Mouse (Mus musculus) CH12.LX (cell line): ENCODE results near the gene Pax6. TPM values are rescaled to one million over a fixed set of nuclear protein-coding genes. Genes with fewer than 3 reads are reported as not detected.

Source experiments
- DNase-seq: peaks from one replicate; pipeline ENCODE4 v3.0.0-alpha.2; 2013; ENCODE audit errors: extremely low read depth
- H3K27ac ChIP-seq: 2 replicates; pipeline ENCODE4 v1.5.1; 2012; ENCODE audit warnings: low read depth, mild to moderate bottlenecking, control low read depth, moderate library complexity; ENCODE audit not compliant: insufficient read depth
- H3K27me3 ChIP-seq: replicated peaks from 2 replicates; pipeline ENCODE3; 2012; ENCODE audit warnings: inconsistent platforms
- H3K36me3 ChIP-seq, 2 experiments: replicated peaks in 1 of 2; 2 replicates each; pipeline versions ENCODE3 to v1.6.1; 2012; ENCODE audit warnings: inconsistent platforms in 1 of 2, low read length in 1 of 2, mild to moderate bottlenecking in 1 of 2, mixed read lengths in 1 of 2, moderate library complexity in 1 of 2; ENCODE audit not compliant: control insufficient read depth in 1 of 2, insufficient read depth in 1 of 2
- H3K4me1 ChIP-seq, 2 experiments: 2 replicates each; pipeline ENCODE4 v1.6.1; 2012; ENCODE audit warnings: inconsistent platforms in 1 of 2, moderate library complexity in 1 of 2; ENCODE audit not compliant: insufficient read depth in 2 of 2, control insufficient read depth in 1 of 2
- H3K4me2 ChIP-seq: 2 replicates; pipeline ENCODE4 v1.6.1; 2012; ENCODE audit warnings: low read depth, mild to moderate bottlenecking, control low read depth; ENCODE audit not compliant: poor library complexity, insufficient read depth, severe bottlenecking
- H3K4me3 ChIP-seq, 3 experiments: fragments of 150-350 bp in 1 of 3; sonication (generic) in 1 of 3; replicated peaks in 1 of 3; 2 replicates each; pipeline versions ENCODE3 to v1.5.1; 2011 to 2012; ENCODE audit warnings: low read depth in 2 of 3, low read length in 2 of 3, mild to moderate bottlenecking in 2 of 3, moderate library complexity in 2 of 3, control low read depth in 1 of 3, improper control_type of control experiment in 1 of 3, inconsistent platforms in 1 of 3, mixed read lengths in 1 of 3; ENCODE audit not compliant: poor library complexity in 1 of 3
- H3K79me2 ChIP-seq: replicated peaks from 2 replicates; pipeline ENCODE4 v1.6.1; 2012; ENCODE audit warnings: mild to moderate bottlenecking, moderate library complexity; ENCODE audit not compliant: control insufficient read depth, poor library complexity, insufficient read depth, severe bottlenecking; ENCODE audit errors: extremely low read depth
- H3K9ac ChIP-seq: 2 replicates; pipeline ENCODE4 v1.6.1; 2012; ENCODE audit warnings: low read depth, mild to moderate bottlenecking, control low read depth, moderate library complexity; ENCODE audit not compliant: insufficient read depth
- H3K9me3 ChIP-seq: replicated peaks from 2 replicates; pipeline ENCODE3; 2012; ENCODE audit warnings: low read length, inconsistent platforms, mixed read lengths
- CHD2 ChIP-seq: IDR thresholded peaks from 2 replicates; pipeline ENCODE4 v1.6.1; 2011; ENCODE audit warnings: low read length, improper control_type of control experiment
- CTCF ChIP-seq, 2 experiments: IDR thresholded peaks in 1 of 2; conservative IDR thresholded peaks in 1 of 2; 2 replicates each; pipeline ENCODE4 v1.5.1; 2011 to 2012; ENCODE audit warnings: low read depth in 2 of 2, low read length in 2 of 2, improper control_type of control experiment in 1 of 2, inconsistent platforms in 1 of 2, mild to moderate bottlenecking in 1 of 2, moderate library complexity in 1 of 2
- ETS1 ChIP-seq: conservative IDR thresholded peaks from 2 replicates; pipeline ENCODE4 v1.6.1; 2012; ENCODE audit warnings: low read depth, mild to moderate bottlenecking, inconsistent platforms, low read length, improper control_type of control experiment, moderate library complexity
- GABPA ChIP-seq: IDR thresholded peaks from 2 replicates; pipeline ENCODE4 v1.6.1; 2012; ENCODE audit warnings: low read depth, low read length, improper control_type of control experiment, inconsistent platforms; ENCODE audit not compliant: insufficient replicate concordance
- IRF4 ChIP-seq: IDR thresholded peaks from 2 replicates; pipeline ENCODE4 v1.6.1; 2014; ENCODE audit warnings: low read depth, mild to moderate bottlenecking, inconsistent platforms, low read length, improper control_type of control experiment
- JUN ChIP-seq: IDR thresholded peaks from 2 replicates; pipeline ENCODE4 v1.6.1; 2011; ENCODE audit warnings: low read depth, mild to moderate bottlenecking, low read length, improper control_type of control experiment, moderate library complexity; ENCODE audit not compliant: insufficient read depth
- MEF2A ChIP-seq: IDR thresholded peaks from 2 replicates; pipeline ENCODE4 v1.6.1; 2014; ENCODE audit warnings: low read depth, mild to moderate bottlenecking, inconsistent platforms, low read length, improper control_type of control experiment, borderline replicate concordance
- MXI1 ChIP-seq: IDR thresholded peaks from 2 replicates; pipeline ENCODE4 v1.6.1; 2011; ENCODE audit warnings: mild to moderate bottlenecking, low read depth, low read length, improper control_type of control experiment
- NRF1 ChIP-seq: IDR thresholded peaks from 2 replicates; pipeline ENCODE4 v1.6.1; 2014; ENCODE audit warnings: low read depth, mild to moderate bottlenecking, inconsistent platforms, low read length, improper control_type of control experiment, moderate library complexity
- POLR2A ChIP-seq: IDR thresholded peaks from 2 replicates; pipeline ENCODE4 v1.6.1; 2011; ENCODE audit warnings: low read depth, mild to moderate bottlenecking, improper control_type of control experiment, low read length
- RAD21 ChIP-seq: IDR thresholded peaks from 2 replicates; pipeline ENCODE4 v1.6.1; 2011; ENCODE audit warnings: low read depth, mild to moderate bottlenecking, low read length, improper control_type of control experiment, moderate library complexity
- SIN3A ChIP-seq: IDR thresholded peaks from 2 replicates; pipeline ENCODE4 v1.6.1; 2012; ENCODE audit warnings: low read length, improper control_type of control experiment, inconsistent platforms
- UBTF ChIP-seq: IDR thresholded peaks from 2 replicates; pipeline ENCODE4 v1.6.1; 2012; ENCODE audit warnings: low read depth, mild to moderate bottlenecking, inconsistent platforms, low read length, improper control_type of control experiment, moderate library complexity
- ZKSCAN1 ChIP-seq: IDR thresholded peaks from 2 replicates; pipeline ENCODE4 v1.6.1; 2012; ENCODE audit warnings: low read depth, inconsistent platforms, low read length, improper control_type of control experiment, borderline replicate concordance
- dilution Hi-C: fragments of 300-500 bp; cut with MboI; formaldehyde crosslinking; loops from 2 replicates; pipeline ENCODE4 v1.14.3; 2020; ENCODE audit warnings: low sequenced_read_pairs; ENCODE audit not compliant: extremely low pct_unique_long_range_greater_than_20kb, extremely low pct_ligation_motif_present
- in situ Hi-C: fragments of 300-500 bp; cut with MboI; formaldehyde crosslinking; loops from 3 replicates; pipeline ENCODE4 v1.14.3; 2019; ENCODE audit warnings: low sequenced_read_pairs, low pct_ligation_motif_present, low pct_unique_long_range_greater_than_20kb, mixed read lengths
- polyA plus RNA-seq: library from polyadenylated mRNA; unstranded; fragments of >175 nt; gene quantifications from 2 replicates; pipeline ENCODE4 v1.2.1, GENCODE M21; 2012; ENCODE audit warnings: low read depth; ENCODE audit not compliant: insufficient read length
- total RNA-seq, 2 experiments: library from RNA; depleted of rRNA; stranded (reverse); fragments of 300-350 nt in 1 of 2; fragments of >200 nt in 1 of 2; gene quantifications; 2 replicates each; pipeline ENCODE4 v1.2.3; 2012 to 2014

The Pax6 gene
- total and polyA plus RNA-seq, 3 experiments: 0.17 to 0.30 TPM; not detected in 1

DNA sequence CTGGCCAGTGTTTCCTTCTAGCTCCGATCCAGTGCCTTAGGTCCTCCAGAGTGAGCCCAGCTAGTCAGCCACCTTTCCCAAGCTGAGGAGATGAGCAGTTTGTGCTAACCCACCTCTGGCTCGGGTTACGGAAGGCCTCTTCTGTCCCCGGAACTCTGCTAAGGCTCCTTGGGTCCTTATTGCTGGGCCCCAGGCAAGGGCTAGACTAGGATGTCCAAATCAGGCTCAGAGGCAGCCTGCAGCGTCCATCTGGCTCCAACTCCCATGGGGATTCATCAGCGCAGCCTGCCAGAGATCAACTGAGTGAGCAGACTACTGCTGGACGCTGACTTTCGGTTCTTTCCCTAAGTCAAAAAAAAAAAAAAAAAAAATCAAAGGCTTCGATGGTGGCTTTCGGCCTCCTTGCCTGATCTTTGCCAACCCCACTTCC lies 4.9 kb downstream of the Pax6 start:
- Histone ChIP-seq H3K4me1 (peaks cover 2 to 10% of the 10 kb centered on the region in 2 experiments; a peak in 2 of 4 replicates), H3K36me3 (no peaks in the 10 kb centered on the region), H3K4me2 (no peak overlapping the region), H3K79me2 (no peaks in the 10 kb centered on the region), H3K9me3 (peaks cover 13% of the 10 kb centered on the region), H3K4me3 (no peak overlapping the region), H3K27me3 (peaks cover 84% of the 10 kb centered on the region)
- in situ Hi-C loops: no loop called here
- DNase-seq: no peak
- dilution Hi-C loops: no loop called here
- TF ChIP-seq MXI1: no peak
- no peak for TF ChIP-seq NRF1
- TF ChIP-seq JUN: no peak
- TF ChIP-seq CTCF (conservative IDR thresholded peaks at IDR 0.05 in 1 of 2, IDR thresholded peaks at IDR 0.05 in 1 of 2; ENCODE audit: low read depth in 2 of 2, low read length in 2 of 2): no peak
- TF ChIP-seq ZKSCAN1: no peak
- TF ChIP-seq IRF4: no peak
- TF ChIP-seq RAD21: no peak
- TF ChIP-seq UBTF: no peak
- no peak for TF ChIP-seq SIN3A
- no peak for TF ChIP-seq ETS1
- no peak for TF ChIP-seq MEF2A
- TF ChIP-seq CHD2: no peak
- TF ChIP-seq GABPA: no peak
- TF ChIP-seq, all 38 proteins: peak for 0
- Histone ChIP-seq H3K9ac (no peak overlapping the region), H3K27ac (no peak overlapping the region)

DNA sequence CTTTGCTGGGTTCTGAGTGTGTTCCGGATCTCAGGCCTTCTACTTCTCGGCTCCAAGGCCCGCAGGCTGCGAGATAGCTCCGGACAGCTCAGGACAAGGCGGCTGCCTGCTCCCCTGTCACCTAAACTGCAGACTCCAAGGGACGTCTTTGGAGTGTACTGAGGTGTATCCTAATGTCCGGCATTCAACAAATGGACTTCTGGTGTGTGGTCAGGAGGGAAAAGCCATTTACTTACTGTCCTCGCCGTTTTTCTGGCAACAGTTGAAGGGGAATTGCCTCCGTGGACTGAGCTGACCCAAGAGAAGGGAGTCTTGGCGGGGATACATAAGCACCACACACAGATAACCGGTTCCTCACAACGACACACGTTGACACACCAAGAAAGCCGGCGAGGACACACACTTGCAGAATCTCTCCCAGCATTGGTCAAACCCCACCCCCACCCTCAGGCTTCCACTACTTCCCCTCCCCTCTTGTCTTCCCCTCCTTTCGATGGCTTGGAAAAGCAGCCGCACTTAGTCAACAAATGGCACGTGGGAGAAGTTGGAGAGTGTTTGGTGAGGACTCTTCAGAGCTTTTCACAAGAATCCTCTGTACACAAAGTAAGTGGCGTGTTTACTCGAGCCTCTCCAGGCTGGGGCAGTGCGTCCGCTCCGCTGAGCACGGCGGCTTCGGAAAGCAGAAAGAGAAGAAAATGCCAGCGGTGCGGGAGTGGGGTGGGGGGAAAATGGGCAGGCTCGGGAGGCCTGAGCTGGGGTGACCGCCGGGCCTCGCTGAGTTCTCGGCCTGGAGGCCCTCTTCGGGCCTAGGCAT lies 5.6 kb downstream of the Pax6 start:
- Histone ChIP-seq H3K27me3 (peaks cover 87% of the 10 kb centered on the region), H3K4me2 (no peak overlapping the region), H3K4me1 (peaks cover 2 to 10% of the 10 kb centered on the region in 2 experiments; a peak in 2 of 4 replicates), H3K27ac (no peak overlapping the region), H3K9me3 (peaks cover 12% of the 10 kb centered on the region), H3K79me2 (no peaks in the 10 kb centered on the region), H3K4me3 (no peak overlapping the region), H3K9ac (no peak overlapping the region), H3K36me3 (no peaks in the 10 kb centered on the region)
- dilution Hi-C loops (no loop called here), in situ Hi-C loops (no loop called here)
- no peak for TF ChIP-seq POLR2A
- DNase-seq: no peak
